Mouse (Mus musculus) E14TG2a.4 (cell line): ENCODE data around the gene C1qtnf6.

ENCODE experiments used
- H3K27me3 ChIP-seq: 2 replicates; pipeline ENCODE4 v1.6.1; 2014; ENCODE audit warnings: low read length, control low read depth; ENCODE audit not compliant: insufficient read depth
- H3K36me3 ChIP-seq: 2 replicates; pipeline ENCODE4 v1.6.1; 2014; ENCODE audit warnings: low read length, control low read depth; ENCODE audit not compliant: insufficient read depth
- H3K4me1 ChIP-seq: replicated peaks from 2 replicates; pipeline ENCODE4 v1.6.1; 2014; ENCODE audit warnings: low read depth, low read length, control low read depth
- H3K4me3 ChIP-seq: replicated peaks from 2 replicates; pipeline ENCODE4 v1.5.1; 2014; ENCODE audit warnings: mild to moderate bottlenecking, low read length
- H3K9me3 ChIP-seq: 2 replicates; pipeline ENCODE4 v1.6.1; 2014; ENCODE audit warnings: low read length, control low read depth
- CTCF ChIP-seq: conservative IDR thresholded peaks from 2 replicates; pipeline ENCODE4 v1.5.1; 2014; ENCODE audit warnings: low read length
- NANOG ChIP-seq: IDR thresholded peaks from 2 replicates; pipeline ENCODE4 v1.6.1; 2014; ENCODE audit warnings: borderline replicate concordance, low read length, mixed read lengths
- POU5F1 ChIP-seq: IDR thresholded peaks from 2 replicates; pipeline ENCODE4 v1.6.1; 2014; ENCODE audit warnings: low read length, borderline replicate concordance

Gene C1qtnf6

GRCm38 (mm10) chr15:78504013-78504412, 27.2 kb downstream of the C1qtnf6 start:
- H3K36me3 ChIP-seq, result no peaks in the 10 kb centered on the region
- no peaks in the 10 kb centered on the region for H3K4me1 ChIP-seq
- peaks cover 18% of the 10 kb centered on the region; the same call in 1 of the 2 replicates for H3K27me3 ChIP-seq
- peaks cover 13% of the 10 kb centered on the region for H3K9me3 ChIP-seq
- H3K4me3 ChIP-seq, result no peak overlapping the region
- no peak for TF ChIP-seq POU5F1
- no peak for TF ChIP-seq CTCF
- TF ChIP-seq NANOG, result no peak

DNA sequence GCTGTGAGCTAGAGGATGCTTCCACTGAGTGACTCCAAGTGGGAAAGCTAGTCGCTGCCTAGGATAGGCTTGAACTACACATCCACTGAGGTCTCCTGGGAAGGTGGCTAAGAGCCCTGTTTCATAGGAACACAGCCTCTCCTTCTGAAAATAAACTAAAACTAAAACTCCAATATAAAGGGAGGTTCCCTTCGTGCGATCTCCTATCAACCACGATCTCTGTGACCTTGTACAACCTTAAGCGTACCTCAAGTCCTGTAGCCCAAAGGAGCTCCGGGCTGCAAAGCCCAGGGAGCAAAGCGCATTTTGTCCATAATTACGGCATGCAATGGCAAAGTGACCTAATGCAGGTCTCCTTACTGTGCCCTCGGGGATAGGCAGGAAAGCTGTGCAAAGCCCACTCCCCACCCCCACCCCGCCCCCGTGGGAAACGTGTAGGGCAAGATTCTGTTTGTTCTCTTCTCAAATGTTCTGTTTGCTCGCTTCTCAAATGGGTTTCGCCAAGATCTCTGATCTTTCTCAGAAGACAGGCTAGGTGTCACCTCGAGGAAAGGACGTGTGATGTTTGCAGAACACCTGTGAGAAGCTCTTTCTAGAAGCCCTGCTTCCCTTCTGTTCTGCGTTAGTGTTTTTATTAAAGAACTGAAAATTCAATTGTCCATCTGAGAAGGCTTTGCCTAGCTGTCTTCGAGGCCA, 28.6 kb downstream of the C1qtnf6 start:
- H3K27me3 ChIP-seq, result peaks cover 18% of the 10 kb centered on the region; the same call in 1 of the 2 replicates

GRCm38 (mm10) chr15:78494968-78495406, 36.2 kb downstream of the C1qtnf6 start, which contains the start of gene Il2rb:
TSS of gene Il2rb (minus strand) at chr15:78495271.
- no peak within 1 kb of the TSS for H3K4me3 ChIP-seq
- H3K4me1 ChIP-seq, result no peaks in the 10 kb centered on the region
- no peaks in the 10 kb centered on the region; the same call in 1 of the 2 replicates for H3K27me3 ChIP-seq
- no peak for TF ChIP-seq POU5F1
- TF ChIP-seq CTCF, result no peak
- no peak for TF ChIP-seq NANOG
- no peaks in the 10 kb centered on the region for H3K9me3 ChIP-seq
- H3K36me3 ChIP-seq, result no peaks in the 10 kb centered on the region

More for the DNA sequence above, 28.6 kb downstream of the C1qtnf6 start:
- no peaks in the 10 kb centered on the region for H3K36me3 ChIP-seq
- H3K9me3 ChIP-seq, result peaks cover 13% of the 10 kb centered on the region
- H3K4me3 ChIP-seq, result no peak overlapping the region
- H3K4me1 ChIP-seq, result no peaks in the 10 kb centered on the region
- TF ChIP-seq NANOG (no peak), CTCF (no peak), POU5F1 (no peak)

DNA sequence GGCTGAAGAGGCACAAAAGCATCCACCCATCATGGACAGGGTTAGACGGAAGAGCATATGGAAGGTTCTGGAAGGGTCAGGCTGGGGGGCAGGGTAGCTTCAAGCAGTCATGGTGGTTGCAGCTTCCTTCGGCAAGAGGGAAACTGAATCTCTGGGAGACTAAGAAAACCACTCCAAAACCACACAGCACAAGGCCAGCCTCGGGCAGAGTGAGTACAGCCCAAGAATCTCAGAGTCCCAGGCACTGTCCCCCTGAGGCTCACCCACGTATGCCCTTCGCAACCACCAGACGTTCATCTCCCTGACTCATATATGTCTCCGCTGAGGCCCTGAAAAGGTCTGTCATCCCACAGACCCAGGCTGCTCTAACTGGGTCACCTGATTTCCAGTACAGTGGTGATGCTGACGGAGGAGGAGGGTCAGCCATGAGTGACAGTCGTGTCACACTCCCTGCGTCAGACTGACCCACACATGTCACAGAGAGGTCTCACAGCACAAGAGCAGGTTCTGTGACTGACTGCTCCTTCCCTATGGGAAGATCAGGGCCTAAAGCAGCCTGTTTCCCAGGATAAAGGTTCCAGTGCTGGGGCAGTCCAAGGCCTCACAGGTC, 37.7 kb downstream of the C1qtnf6 start:
- no peak for TF ChIP-seq CTCF
- TF ChIP-seq NANOG, result no peak
- no peak for TF ChIP-seq POU5F1
- Histone ChIP-seq H3K36me3 (no peaks in the 10 kb centered on the region), H3K9me3 (no peaks in the 10 kb centered on the region), H3K4me1 (no peaks in the 10 kb centered on the region), H3K4me3 (no peak overlapping the region), H3K27me3 (no peaks in the 10 kb centered on the region)

GRCm38 (mm10) chr15:78491301-78491700, 39.9 kb downstream of the C1qtnf6 start:
- TF ChIP-seq POU5F1, result no peak
- no peak for TF ChIP-seq CTCF
- TF ChIP-seq NANOG, result no peak
- H3K27me3 ChIP-seq, result peaks cover 6% of the 10 kb centered on the region
- no peaks in the 10 kb centered on the region for H3K9me3 ChIP-seq
- no peaks in the 10 kb centered on the region for H3K36me3 ChIP-seq
- no peak overlapping the region for H3K4me3 ChIP-seq
- H3K4me1 ChIP-seq, result no peaks in the 10 kb centered on the region

- H3K9me3 ChIP-seq, result no peaks in the 10 kb centered on the region
- H3K4me1 ChIP-seq, result no peaks in the 10 kb centered on the region
- H3K27me3 ChIP-seq, result peaks cover 13% of the 10 kb centered on the region
- no peak overlapping the region for H3K4me3 ChIP-seq
- TF ChIP-seq CTCF, result no peak
- TF ChIP-seq POU5F1, result no peak
- no peak for TF ChIP-seq NANOG
- H3K36me3 ChIP-seq, result no peaks in the 10 kb centered on the region
These were observed 41.3 kb downstream of the C1qtnf6 start for GRCm38 (mm10) chr15:78489906-78490305.

DNA sequence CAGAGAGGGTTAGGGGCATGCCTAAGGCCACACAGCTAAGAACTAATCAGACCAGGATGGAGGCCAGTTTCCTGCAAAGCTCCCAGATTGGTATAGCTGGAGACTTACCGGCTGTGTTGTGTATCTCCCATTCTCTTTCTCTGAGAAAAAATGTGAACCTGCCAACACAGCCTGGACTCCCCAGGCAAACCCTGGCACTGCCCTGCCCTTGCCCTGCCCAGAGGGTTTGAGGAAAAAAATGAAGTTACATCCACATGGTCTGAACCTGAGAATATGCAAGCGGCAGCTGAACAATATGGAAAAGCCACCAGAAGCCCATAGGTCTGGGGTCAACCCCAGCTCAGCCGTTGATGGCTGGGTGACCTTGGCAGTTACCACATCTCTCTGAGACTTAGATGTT, 42.0 kb downstream of the C1qtnf6 start:
- TF ChIP-seq NANOG, result no peak
- TF ChIP-seq CTCF, result no peak
- no peak for TF ChIP-seq POU5F1
- peaks cover 19% of the 10 kb centered on the region for H3K27me3 ChIP-seq
- H3K4me3 ChIP-seq, result no peak overlapping the region
- H3K4me1 ChIP-seq, result no peaks in the 10 kb centered on the region
- H3K36me3 ChIP-seq, result no peaks in the 10 kb centered on the region
- H3K9me3 ChIP-seq, result no peaks in the 10 kb centered on the region

DNA sequence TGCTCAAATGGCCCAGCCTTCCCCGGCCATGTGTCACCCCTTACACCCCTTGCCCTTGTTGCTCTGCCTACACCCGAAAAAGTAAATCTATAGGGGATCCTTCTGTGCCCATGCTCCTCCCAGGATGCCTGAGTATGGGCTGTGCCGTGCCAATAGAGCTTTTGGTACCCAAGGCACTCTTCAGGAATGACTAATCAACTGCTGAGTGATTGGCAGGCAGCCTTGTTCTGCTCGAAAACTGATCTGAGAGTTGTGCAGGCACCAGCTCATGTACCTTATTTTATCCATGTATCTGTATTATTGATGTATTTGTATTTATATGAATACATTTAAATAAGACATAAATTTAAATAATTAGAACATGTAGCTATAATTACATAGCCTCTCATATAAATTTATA, 44.1 kb downstream of the C1qtnf6 start:
- peaks cover 19% of the 10 kb centered on the region for H3K27me3 ChIP-seq
- H3K36me3 ChIP-seq, result no peaks in the 10 kb centered on the region
- TF ChIP-seq CTCF (no peak), POU5F1 (no peak), NANOG (no peak)
- no peaks in the 10 kb centered on the region for H3K9me3 ChIP-seq
- no peak overlapping the region for H3K4me3 ChIP-seq
- 0 out of 2 replicates have a peak, but pooled peaks cover under 1% of the 10 kb centered on the region for H3K4me1 ChIP-seq
